Comparison of ENCODE assay signal across 9 mouse cellular contexts in the genomic region with DNA sequence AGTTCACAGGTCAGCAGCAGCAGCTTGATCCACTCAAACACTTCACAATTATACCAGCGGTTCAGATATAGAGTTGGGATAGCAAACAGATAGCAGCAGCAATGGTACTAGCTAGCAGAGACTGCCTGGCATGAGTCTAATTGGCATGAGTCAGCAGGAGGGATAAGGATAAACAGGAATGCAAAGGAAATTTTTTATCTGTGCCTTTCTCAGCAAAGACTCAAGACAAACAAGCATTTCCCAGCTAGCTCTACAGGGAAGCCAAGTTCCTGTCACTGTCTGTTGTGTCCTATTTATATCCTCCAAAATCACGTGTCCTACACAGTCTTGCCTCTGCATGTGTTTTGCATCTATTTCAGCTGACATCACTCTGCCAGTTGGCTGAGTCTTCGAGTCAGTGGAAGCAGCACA.
DNase-seq lines count a peak whose midpoint lies in the region; ATAC-seq lines count a peak whose summit lies in the region.
"Had no signal": no experiment of that assay in that cellular context is flagged by ENCODE, and none has a peak within 500 bp of the region (broad histone marks: within the 10 kb centered on the region; RNA-seq: fewer than 3 reads in every experiment).

No protein-coding gene starts in this region.

- no peak overlapping the region for H3K4me3 ChIP-seq in forebrain, embryonic 13.5 days
- no peak overlapping the region for H3K4me3 ChIP-seq in forebrain, embryonic 11.5 days (ENCODE audit: low read depth, low read length)
- H3K4me3 ChIP-seq in kidney, embryonic 14.5 days (ENCODE audit: low read length), result no peak overlapping the region
- no peak overlapping the region for H3K4me3 ChIP-seq in limb, embryonic 10.5 days
- H3K4me3 ChIP-seq: embryonic facial prominence, embryonic 13.5 days had no signal

- H3K4me2 ChIP-seq in forebrain, embryonic 13.5 days, result no peak overlapping the region
- H3K4me2 ChIP-seq in forebrain, embryonic 11.5 days (ENCODE audit: low read depth, low read length, severe bottlenecking), result no peak overlapping the region
- no peak overlapping the region for H3K4me2 ChIP-seq in kidney, embryonic 14.5 days (replicated peaks; ENCODE audit: low read depth, low read length)
- H3K4me2 ChIP-seq: embryonic facial prominence, embryonic 13.5 days had no signal

- H3K9ac ChIP-seq in forebrain, embryonic 13.5 days, result no peak overlapping the region
- no peak overlapping the region for H3K9ac ChIP-seq in forebrain, embryonic 11.5 days (ENCODE audit: low read length)
- no peak overlapping the region for H3K9ac ChIP-seq in kidney, embryonic 14.5 days (ENCODE audit: low read depth, low read length)
- H3K9ac ChIP-seq: embryonic facial prominence, embryonic 13.5 days had no signal

- no peak for DNase-seq in forebrain, embryonic 11.5 days (ENCODE audit: low spot score)
- peak; percentile 4 for DNase-seq in 3134 (ENCODE audit: extremely low read depth, insufficient read length, low spot score)
- DNase-seq in lung, postnatal 25 days (ENCODE audit: low spot score), result peak; percentile 40
- DNase-seq in limb, embryonic 10.5 days (ENCODE audit: low spot score), result no peak

- no peaks in the 10 kb centered on the region for H3K27me3 ChIP-seq in forebrain, embryonic 13.5 days
- no peaks in the 10 kb centered on the region for H3K27me3 ChIP-seq in forebrain, embryonic 11.5 days (ENCODE audit: control insufficient read depth, insufficient read depth, low read length)
- no peaks in the 10 kb centered on the region for H3K27me3 ChIP-seq in kidney, embryonic 14.5 days (ENCODE audit: control insufficient read depth, insufficient read depth, low read length)
- no peaks in the 10 kb centered on the region for H3K27me3 ChIP-seq in limb, embryonic 10.5 days (ENCODE audit: low read depth, poor library complexity, severe bottlenecking)
- H3K27me3 ChIP-seq: embryonic facial prominence, embryonic 13.5 days had no signal

- H3K4me1 ChIP-seq in forebrain, embryonic 13.5 days, result no peaks in the 10 kb centered on the region
- no peaks in the 10 kb centered on the region for H3K4me1 ChIP-seq in forebrain, embryonic 11.5 days (replicated peaks; ENCODE audit: control insufficient read depth, insufficient read depth, low read length)
- H3K4me1 ChIP-seq in kidney, embryonic 14.5 days (ENCODE audit: control insufficient read depth, insufficient read depth, low read length), result no peaks in the 10 kb centered on the region
- H3K4me1 ChIP-seq in limb, embryonic 10.5 days, result no peaks in the 10 kb centered on the region
- H3K4me1 ChIP-seq: embryonic facial prominence, embryonic 13.5 days had no signal

- no peak overlapping the region for H3K27ac ChIP-seq in forebrain, embryonic 13.5 days
- no peak overlapping the region for H3K27ac ChIP-seq in forebrain, embryonic 11.5 days (ENCODE audit: low read depth, low read length)
- 0 out of 2 replicates have a peak overlapping the region, but pooled peaks have one; percentile 14 for H3K27ac ChIP-seq in kidney, embryonic 14.5 days (ENCODE audit: low read depth, low read length)
- H3K27ac ChIP-seq in limb, embryonic 10.5 days, result no peak overlapping the region
- H3K27ac ChIP-seq: embryonic facial prominence, embryonic 13.5 days had no signal

- no peaks in the 10 kb centered on the region for H3K36me3 ChIP-seq in forebrain, embryonic 13.5 days (ENCODE audit: poor library complexity, severe bottlenecking)
- no peaks in the 10 kb centered on the region for H3K36me3 ChIP-seq in forebrain, embryonic 11.5 days (ENCODE audit: control insufficient read depth, insufficient read depth, low read length)
- H3K36me3 ChIP-seq in kidney, embryonic 14.5 days (ENCODE audit: control insufficient read depth, insufficient read depth, low read length), result no peaks in the 10 kb centered on the region
- H3K36me3 ChIP-seq in limb, embryonic 10.5 days, result no peaks in the 10 kb centered on the region
- H3K36me3 ChIP-seq: embryonic facial prominence, embryonic 13.5 days had no signal

- ATAC-seq in forebrain, embryonic 13.5 days, result peak; percentile 93; the same call in 1 of the 2 replicates
- no peak for ATAC-seq in forebrain, embryonic 11.5 days (replicated peaks; ENCODE audit: low FRiP score)
- peak; percentile 100 for ATAC-seq in frontal cortex, adult (ENCODE audit: low TSS enrichment)
- peak; percentile 73 for ATAC-seq in kidney, embryonic 14.5 days (ENCODE audit: low FRiP score, low TSS enrichment)
- ATAC-seq in inflammation-experienced regulatory T-cells, adult 6 months, result no peak

- 77% methylated on average over 3 of the region's 3 CpGs for WGBS in forebrain, embryonic 13.5 days
- WGBS in forebrain, embryonic 11.5 days, result 68% methylated on average over 3 of the region's 3 CpGs
- 53% methylated on average over 3 of the region's 3 CpGs for WGBS in kidney, embryonic 14.5 days
- WGBS in limb, embryonic 10.5 days, result 64% methylated on average over 3 of the region's 3 CpGs

- H3K9me3 ChIP-seq in forebrain, embryonic 13.5 days (replicated peaks), result no peaks in the 10 kb centered on the region
- H3K9me3 ChIP-seq in forebrain, embryonic 11.5 days (ENCODE audit: control insufficient read depth, low read length), result no peaks in the 10 kb centered on the region
- no peaks in the 10 kb centered on the region for H3K9me3 ChIP-seq in kidney, embryonic 14.5 days (ENCODE audit: control insufficient read depth, low read length)
- H3K9me3 ChIP-seq in limb, embryonic 10.5 days (replicated peaks), result no peaks in the 10 kb centered on the region
- H3K9me3 ChIP-seq: embryonic facial prominence, embryonic 13.5 days had no signal

Comparison
In these comparisons a context has a peak if more than half of its experiments do, and no peak if none do; other contexts are left out.
1. ATAC-seq: peak in forebrain, embryonic 13.5 days (single experiment), frontal cortex, adult (single experiment) and kidney, embryonic 14.5 days (single experiment); none in forebrain, embryonic 11.5 days (single experiment) and inflammation-experienced regulatory T-cells, adult 6 months (single experiment).
2. DNase-seq: peak in 3134 (single experiment) and lung, postnatal 25 days (single experiment); none in forebrain, embryonic 11.5 days (single experiment) and limb, embryonic 10.5 days (single experiment).